Mouse (Mus musculus) MEL (cell line): ENCODE measurements around the gene Srarp.

Source experiments
- CTCF ChIP-seq, 3 experiments: IDR thresholded peaks in 2 of 3; conservative IDR thresholded peaks in 1 of 3; 2 replicates each; pipeline ENCODE4 v1.5.1; 2011 to 2012; ENCODE audit warnings: low read length in 3 of 3, low read depth in 2 of 3, mild to moderate bottlenecking in 2 of 3, improper control_type of control experiment in 1 of 3, inconsistent platforms in 1 of 3, mixed read lengths in 1 of 3, moderate library complexity in 1 of 3; ENCODE audit not compliant: control insufficient read depth in 1 of 3, insufficient read depth in 1 of 3, poor library complexity in 1 of 3, severe bottlenecking in 1 of 3
- ELF1 ChIP-seq: IDR thresholded peaks from 2 replicates; pipeline ENCODE4 v1.6.1; 2014; ENCODE audit warnings: low read depth, mild to moderate bottlenecking, inconsistent platforms, low read length, improper control_type of control experiment, moderate library complexity
- GABPA ChIP-seq: IDR thresholded peaks from 2 replicates; pipeline ENCODE4 v1.6.1; 2012; ENCODE audit warnings: low read depth, mild to moderate bottlenecking, inconsistent platforms, low read length, improper control_type of control experiment, moderate library complexity
- GATA1 ChIP-seq: IDR thresholded peaks from 2 replicates; pipeline ENCODE4 v1.6.1; 2011; ENCODE audit warnings: low read depth, low read length, improper control_type of control experiment
- MAZ ChIP-seq: IDR thresholded peaks from 2 replicates; pipeline ENCODE4 v1.6.1; 2012; ENCODE audit warnings: low read depth, mild to moderate bottlenecking, inconsistent platforms, low read length, improper control_type of control experiment
- MYB ChIP-seq: IDR thresholded peaks from 2 replicates; pipeline ENCODE4 v1.6.1; 2011; ENCODE audit warnings: mild to moderate bottlenecking, low read depth, low read length, improper control_type of control experiment
- TAL1 ChIP-seq: IDR thresholded peaks from 2 replicates; pipeline ENCODE4 v1.6.1; 2012; ENCODE audit warnings: mild to moderate bottlenecking, inconsistent platforms, low read length, moderate library complexity, mixed read lengths
- TCF12 ChIP-seq: IDR thresholded peaks from 2 replicates; pipeline ENCODE4 v1.6.1; 2014; ENCODE audit warnings: low read depth, mild to moderate bottlenecking, inconsistent platforms, low read length, improper control_type of control experiment, moderate library complexity
- USF1 ChIP-seq: IDR thresholded peaks from 2 replicates; pipeline ENCODE4 v1.6.1; 2014; ENCODE audit warnings: low read depth, mild to moderate bottlenecking, inconsistent platforms, low read length, improper control_type of control experiment, moderate library complexity
- ZKSCAN1 ChIP-seq: IDR thresholded peaks from 2 replicates; pipeline ENCODE4 v1.6.1; 2012; ENCODE audit warnings: low read depth, mild to moderate bottlenecking, inconsistent platforms, low read length, improper control_type of control experiment, moderate library complexity

DNA sequence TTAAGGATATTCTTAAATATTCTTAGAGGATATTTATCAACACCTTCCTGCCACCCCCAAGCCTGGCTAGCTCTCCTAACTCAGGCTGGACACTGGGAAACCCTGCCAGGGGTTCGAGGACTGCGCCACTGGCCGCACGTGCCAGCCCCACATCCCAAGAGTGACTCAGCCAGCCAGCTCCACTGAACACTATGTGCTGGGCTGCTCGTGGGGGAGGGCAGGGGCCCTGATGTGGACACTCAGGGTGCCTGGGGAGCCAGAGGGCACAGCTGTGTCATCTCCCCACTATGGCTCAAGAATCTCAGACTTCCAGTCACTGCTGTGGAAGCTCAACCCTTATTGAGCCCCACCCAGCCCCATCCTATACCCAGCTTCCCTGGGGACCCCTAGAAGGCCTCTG lies 12.6 kb downstream of the Srarp start:
- TF ChIP-seq CTCF (IDR thresholded peaks at IDR 0.05 in 2 of 3, conservative IDR thresholded peaks at IDR 0.05 in 1 of 3; ENCODE audit: control insufficient read depth in 1 of 3, insufficient read depth in 1 of 3, low read depth in 2 of 3, low read length in 3 of 3, poor library complexity in 1 of 3, severe bottlenecking in 1 of 3) = no peak
- TF ChIP-seq USF1 = no peak
- TF ChIP-seq TCF12 = no peak
- TF ChIP-seq TAL1 = no peak
- no peak for TF ChIP-seq MYB
- no peak for TF ChIP-seq GATA1
- no peak for TF ChIP-seq ELF1
- no peak for TF ChIP-seq GABPA
- TF ChIP-seq ZKSCAN1 = no peak
- no peak for TF ChIP-seq MAZ
